Mouse (Mus musculus) kidney, adult 2 months (tissue): ENCODE measurements at regions not wholly inside any gene's neighbourhood (a gene's known extent, or its start where the extent isn't known, plus 50 kb on each side); places are given as distances from the start of the nearest gene placed in this dataset.

Experiments
- DNase-seq: peaks from one replicate; pipeline ENCODE4 v3.0.0; 2021
- H3K27ac ChIP-seq: fragments of 200-500 bp; 2 replicates; pipeline ENCODE4 v1.5.1; 2012; ENCODE audit warnings: low read depth, low read length, control low read depth, inconsistent platforms; ENCODE audit not compliant: insufficient read depth
- H3K27me3 ChIP-seq: fragments of 200-500 bp; replicated peaks from 2 replicates; pipeline ENCODE4 v1.6.1; 2012; ENCODE audit warnings: mild to moderate bottlenecking, moderate library complexity, low read length, inconsistent platforms; ENCODE audit not compliant: control insufficient read depth, insufficient read depth
- H3K36me3 ChIP-seq: fragments of 200-500 bp; 2 replicates; pipeline ENCODE4 v1.6.1; 2012; ENCODE audit warnings: mild to moderate bottlenecking, moderate library complexity, low read length, inconsistent platforms; ENCODE audit not compliant: control insufficient read depth, insufficient read depth
- H3K4me1 ChIP-seq: fragments of 200-500 bp; 2 replicates; pipeline ENCODE4 v1.6.1; 2011; ENCODE audit warnings: low read length; ENCODE audit not compliant: control insufficient read depth, insufficient read depth
- H3K4me3 ChIP-seq: fragments of 200-500 bp; 2 replicates; pipeline ENCODE4 v1.5.1; 2011; ENCODE audit warnings: mild to moderate bottlenecking, low read depth, low read length, control low read depth; ENCODE audit not compliant: insufficient read depth
- CTCF ChIP-seq: fragments of 200-500 bp; conservative IDR thresholded peaks from 2 replicates; pipeline ENCODE4 v1.5.1; 2011; ENCODE audit warnings: low read depth, mild to moderate bottlenecking, control low read depth, low read length, moderate library complexity, mixed read lengths; ENCODE audit not compliant: insufficient read depth, insufficient read length
- POLR2A ChIP-seq: fragments of 200-500 bp; IDR thresholded peaks from one replicate; pipeline ENCODE4 v1.6.1; 2011; ENCODE audit warnings: low read depth, low read length, control low read depth
- WGBS: fragments of 180-500 bp; shearing (Covaris S2); methylation state at CpG from one replicate; pipeline ENCODE4 v1.1.7; 2018; 5-methylcytosine and 5-hydroxymethylcytosine counted together

DNA sequence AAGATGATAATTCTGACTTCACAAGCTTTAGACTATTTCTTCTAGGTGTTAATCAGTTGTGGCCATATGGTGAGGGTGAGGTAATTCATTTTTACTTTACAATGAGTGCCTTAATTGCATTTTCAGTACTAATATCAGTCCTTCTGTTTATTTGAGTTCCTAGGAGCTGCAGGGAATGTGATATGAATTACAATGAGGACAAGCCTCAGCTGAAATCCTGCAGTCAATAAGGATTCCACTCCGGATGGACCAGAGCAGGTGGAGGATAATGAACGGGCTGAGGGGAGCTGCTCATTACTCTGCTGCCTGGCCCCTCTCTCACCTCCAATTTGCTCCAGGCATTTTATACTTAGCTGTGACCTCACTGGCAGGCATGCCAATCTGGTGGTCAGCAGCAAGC lies 85.7 kb upstream of the Cul1 start:
- Histone ChIP-seq H3K27ac (no peak overlapping the region), H3K36me3 (no peaks in the 10 kb centered on the region), H3K27me3 (no peaks in the 10 kb centered on the region; the same call in 1 of the 2 replicates), H3K4me3 (no peak overlapping the region), H3K4me1 (no peaks in the 10 kb centered on the region)
- 50% methylated on average over 2 of the region's 2 CpGs for WGBS
- DNase-seq: no peak
- TF ChIP-seq CTCF (no peak), POLR2A (no peak)

DNA sequence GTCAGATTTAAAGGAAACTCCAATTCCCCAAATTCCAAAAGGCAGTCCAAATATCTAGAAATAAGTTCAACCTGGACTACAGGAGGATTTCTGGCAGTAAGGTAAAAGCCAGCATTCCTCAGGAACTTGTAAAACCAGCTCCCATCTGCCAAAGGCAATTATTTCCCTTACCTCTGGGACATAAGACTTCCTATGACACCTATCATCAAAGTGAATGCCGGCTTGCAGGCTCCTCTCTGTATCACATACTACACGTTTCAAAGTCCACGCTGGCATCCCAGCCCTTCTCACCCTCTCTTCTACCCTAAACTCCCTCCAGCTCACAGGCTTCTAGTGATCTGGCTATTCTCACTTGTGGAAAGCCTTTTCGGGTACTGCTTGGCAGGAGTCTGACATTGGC lies 77.5 kb upstream of the Cul1 start:
- Histone ChIP-seq H3K36me3 (no peaks in the 10 kb centered on the region), H3K4me1 (no peaks in the 10 kb centered on the region), H3K4me3 (no peak overlapping the region), H3K27me3 (no peaks in the 10 kb centered on the region), H3K27ac (no peak overlapping the region)
- TF ChIP-seq CTCF: no peak
- no peak for TF ChIP-seq POLR2A
- DNase-seq: no peak
- 66% methylated on average over 4 of the region's 4 CpGs for WGBS

DNA sequence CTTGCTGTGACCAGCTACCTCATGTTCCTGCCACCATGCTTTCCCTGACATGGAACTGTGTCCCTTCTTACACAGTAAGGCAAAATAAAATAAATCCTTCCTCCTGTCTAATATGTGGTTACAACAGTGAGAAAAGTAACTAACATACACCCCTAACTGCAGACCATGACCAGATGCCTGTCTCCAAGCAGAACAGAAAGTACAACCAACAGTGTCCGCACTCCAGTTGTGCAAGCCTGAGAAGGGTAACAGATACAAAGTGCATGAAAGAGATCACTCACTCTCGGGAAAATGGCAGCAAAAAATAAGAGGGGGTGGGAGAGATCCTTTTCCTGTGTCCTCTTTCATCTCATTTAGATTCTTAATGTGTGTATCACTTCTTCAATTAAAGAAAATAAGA lies 71.7 kb upstream of the Cul1 start:
- WGBS: 76% methylated on average over 2 of the region's 2 CpGs
- Histone ChIP-seq H3K27me3 (no peaks in the 10 kb centered on the region), H3K36me3 (no peaks in the 10 kb centered on the region), H3K4me3 (no peak overlapping the region), H3K27ac (no peak overlapping the region), H3K4me1 (no peaks in the 10 kb centered on the region)
- TF ChIP-seq POLR2A: no peak
- no peak for TF ChIP-seq CTCF
- DNase-seq: no peak

DNA sequence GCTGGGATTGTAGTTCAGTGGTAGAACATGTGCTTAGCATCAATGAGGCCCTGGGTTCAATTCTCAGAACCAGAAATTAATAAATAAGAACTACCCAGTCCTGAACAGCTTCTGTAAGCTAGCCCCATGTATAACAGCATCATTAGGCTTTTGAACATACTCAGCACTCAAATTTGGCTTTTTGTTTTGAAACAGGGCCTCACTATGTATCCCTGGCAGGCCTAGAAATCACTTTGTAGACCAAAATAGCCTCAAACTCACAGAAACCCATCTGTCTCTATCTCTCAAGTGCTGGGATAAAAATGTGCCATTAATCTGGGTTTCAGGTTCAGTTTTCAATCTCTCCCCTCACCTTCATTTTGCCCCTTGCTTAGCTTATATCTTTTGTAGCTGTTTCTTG lies 66.6 kb upstream of the Cul1 start:
- DNase-seq: no peak
- H3K27me3 ChIP-seq: no peaks in the 10 kb centered on the region
- no peak overlapping the region for H3K27ac ChIP-seq
- H3K36me3 ChIP-seq: no peaks in the 10 kb centered on the region
- H3K4me1 ChIP-seq: no peaks in the 10 kb centered on the region
- no peak for TF ChIP-seq CTCF
- no peak for TF ChIP-seq POLR2A
- H3K4me3 ChIP-seq: no peak overlapping the region

DNA sequence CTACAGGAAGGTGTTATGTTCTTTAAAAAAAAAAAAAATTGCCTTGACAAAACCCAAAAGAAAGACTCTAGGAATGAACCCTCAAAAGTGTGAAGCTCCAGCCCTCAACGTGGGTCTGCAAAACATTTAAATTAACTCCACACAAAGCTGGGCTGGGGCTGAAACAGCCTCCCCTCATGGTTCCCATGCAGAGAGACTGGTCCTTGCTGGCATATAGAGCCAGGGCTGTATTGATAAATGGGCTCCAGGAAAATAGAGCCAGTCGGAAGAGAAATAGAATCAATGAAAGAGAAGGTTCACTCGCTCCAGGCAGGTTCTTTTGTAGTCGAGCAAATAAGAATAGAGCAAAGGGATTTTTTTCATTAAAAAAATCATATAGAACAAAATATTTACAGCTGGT lies 63.3 kb upstream of the Cul1 start:
- Histone ChIP-seq H3K27ac (no peak overlapping the region), H3K36me3 (no peaks in the 10 kb centered on the region), H3K4me1 (no peaks in the 10 kb centered on the region), H3K27me3 (no peaks in the 10 kb centered on the region), H3K4me3 (no peak overlapping the region)
- TF ChIP-seq POLR2A (no peak), CTCF (no peak)
- no peak for DNase-seq
- WGBS: 86% methylated on average over 4 of the region's 4 CpGs

DNA sequence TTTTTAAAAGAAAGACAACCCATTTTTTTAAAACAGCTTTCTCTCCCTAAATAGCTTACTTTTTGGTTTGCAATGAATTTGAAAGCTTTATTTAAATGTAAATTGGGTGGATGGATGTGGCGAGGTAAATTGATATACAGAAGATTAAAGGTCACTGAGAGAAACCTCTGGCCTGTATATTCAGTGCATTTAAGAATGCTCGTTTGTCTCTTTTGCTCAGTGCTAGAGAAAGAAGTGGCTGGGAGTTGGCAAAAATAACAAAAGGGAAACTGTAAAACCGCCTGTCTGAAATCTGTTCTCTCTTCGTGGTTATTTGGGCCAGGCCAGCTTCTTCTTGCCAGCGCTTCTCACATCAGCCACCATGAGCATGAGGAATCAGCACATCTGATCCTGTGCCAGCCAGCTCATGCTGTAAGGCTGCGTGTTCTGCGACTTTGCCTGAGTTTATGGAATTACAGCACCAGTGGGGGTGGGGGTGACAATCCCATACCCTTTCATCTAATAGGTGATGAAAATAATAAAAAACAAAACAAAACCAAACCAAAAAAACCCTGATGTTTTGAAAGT lies 62.7 kb upstream of the Cul1 start:
- H3K27ac ChIP-seq: no peak overlapping the region
- H3K27me3 ChIP-seq: no peaks in the 10 kb centered on the region
- no peak overlapping the region for H3K4me3 ChIP-seq
- DNase-seq: peak; percentile 30
- WGBS: 51% methylated on average over 7 of the region's 7 CpGs
- no peaks in the 10 kb centered on the region for H3K36me3 ChIP-seq
- TF ChIP-seq CTCF: no peak
- no peak for TF ChIP-seq POLR2A
- H3K4me1 ChIP-seq: no peaks in the 10 kb centered on the region

DNA sequence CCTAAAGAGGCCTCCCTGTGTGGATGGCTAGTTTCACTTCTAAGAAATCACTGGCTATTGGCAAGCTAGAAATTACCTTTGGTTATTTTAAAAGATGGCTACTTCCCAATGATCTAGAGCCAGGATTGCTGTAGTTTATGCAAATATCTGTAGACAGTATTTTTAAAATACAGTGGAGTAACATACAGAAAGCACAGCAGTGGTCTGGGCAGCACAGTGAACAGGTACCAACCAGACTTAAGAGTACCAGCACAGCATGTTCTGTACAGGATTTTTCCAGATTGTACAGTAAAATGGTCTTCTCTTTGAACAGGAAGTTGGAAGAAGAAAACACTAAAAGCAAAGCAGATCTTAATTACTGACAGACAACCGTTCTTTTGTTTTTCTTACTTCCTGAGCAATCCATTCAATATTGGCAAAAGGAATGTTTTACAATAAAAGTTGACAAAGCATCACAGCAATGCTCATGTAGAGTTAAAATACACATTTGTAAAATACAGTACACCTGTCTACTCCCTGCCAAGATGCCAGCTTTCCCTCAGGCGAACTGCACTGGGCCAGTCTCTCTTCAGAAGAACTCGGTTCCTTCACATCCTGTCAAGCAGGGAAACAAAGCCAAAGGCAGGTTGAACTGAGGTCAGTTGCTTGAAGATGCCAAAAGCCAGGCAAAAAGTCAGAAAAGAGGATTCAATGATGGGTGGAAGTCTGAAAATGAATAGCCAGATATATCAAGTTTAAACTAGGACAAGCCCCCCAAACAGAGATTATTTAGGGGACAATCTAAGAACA lies 62.0 kb upstream of the Cul1 start:
- Histone ChIP-seq H3K36me3 (no peaks in the 10 kb centered on the region), H3K4me1 (no peaks in the 10 kb centered on the region), H3K27me3 (no peaks in the 10 kb centered on the region), H3K4me3 (no peak overlapping the region), H3K27ac (no peak overlapping the region)
- 48% methylated on average over 3 of the region's 3 CpGs for WGBS
- no peak for DNase-seq
- no peak for TF ChIP-seq CTCF
- no peak for TF ChIP-seq POLR2A
